Mouse (Mus musculus) ES-Bruce4 (cell line): ENCODE data around the gene Ccl11.
A peak's percentile ranks its signal among the peaks of the same experiment; 100 is the strongest.

Experiments
- CTCF ChIP-seq: IDR thresholded peaks from one replicate; pipeline ENCODE4 v1.8.1; 2011; ENCODE audit warnings: low read depth, low read length
- POLR2A ChIP-seq: IDR thresholded peaks from one replicate; pipeline ENCODE4 v1.8.1; 2011; ENCODE audit warnings: low read length; ENCODE audit not compliant: insufficient read depth

DNA sequence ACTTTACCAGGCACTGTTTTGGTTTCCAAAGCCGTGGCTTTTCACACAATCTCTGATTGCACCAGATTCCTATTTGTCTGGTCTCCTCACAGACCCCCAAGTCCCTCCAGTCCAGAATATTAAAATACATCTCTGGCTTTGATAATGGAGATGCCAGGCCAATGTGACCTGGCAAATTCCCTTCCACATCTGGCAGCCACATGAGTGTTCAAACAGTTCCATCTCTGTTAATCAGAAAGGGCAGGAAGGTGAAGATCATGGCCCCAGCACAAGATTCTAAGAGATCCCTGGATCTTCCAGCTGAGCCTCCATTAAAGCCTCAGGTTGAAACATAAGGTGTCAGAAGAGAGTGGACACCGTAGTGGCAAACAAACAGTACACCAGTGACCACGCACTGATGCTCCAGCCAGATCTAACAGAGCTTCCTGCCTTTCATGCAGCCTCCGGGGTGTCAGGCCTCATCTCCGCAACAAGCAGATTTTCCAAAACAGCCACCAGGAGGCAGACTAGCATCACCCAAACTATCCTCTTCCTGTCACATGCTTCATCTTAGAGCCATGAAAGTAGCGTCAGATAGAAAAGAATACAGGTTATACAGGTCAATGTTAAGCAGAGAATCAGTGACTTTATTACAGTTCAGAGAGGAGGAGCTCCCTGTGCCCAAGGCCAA is 9.7 kb upstream of the Ccl11 start:
- no peak for TF ChIP-seq POLR2A
- peak; percentile 41 for TF ChIP-seq CTCF
